Mouse (Mus musculus) midbrain, postnatal 0 days (tissue): ENCODE results near the gene Cdk14. TPM values are rescaled to one million over a fixed set of nuclear protein-coding genes. Genes with fewer than 3 reads are reported as not detected.
A peak's percentile ranks its signal among the peaks of the same experiment; 100 is the strongest.

Experiments used
- ATAC-seq: fragments of 200-750 bp; cut with Nextera tagmentation; 2 replicates; pipeline ENCODE4 v1.8.0; 2017; ENCODE audit warnings: moderate number of reproducible peaks, mild to moderate bottlenecking, moderate TSS enrichment, moderate library complexity; ENCODE audit not compliant: low FRiP score
- DNase-seq: peaks from one replicate; pipeline ENCODE4 v3.0.0-alpha.2; 2015; ENCODE audit warnings: low spot score
- H3K27ac ChIP-seq: fragments of 300-500 bp; sonication (generic); 2 replicates; pipeline ENCODE4 v1.5.1; 2014; ENCODE audit warnings: low read depth, mild to moderate bottlenecking, low read length, mixed read lengths
- H3K27me3 ChIP-seq: fragments of 300-500 bp; sonication (generic); 2 replicates; pipeline ENCODE4 v1.6.1; 2014; ENCODE audit warnings: low read length, control low read depth, mixed read lengths; ENCODE audit not compliant: insufficient read depth
- H3K36me3 ChIP-seq: fragments of 300-500 bp; sonication (generic); 2 replicates; pipeline ENCODE4 v1.6.1; 2014; ENCODE audit warnings: low read length, control low read depth, mixed read lengths; ENCODE audit not compliant: insufficient read depth
- H3K4me1 ChIP-seq: fragments of 300-500 bp; sonication (generic); 2 replicates; pipeline ENCODE4 v1.6.1; 2014; ENCODE audit warnings: mild to moderate bottlenecking, control low read depth, antibody characterized with exemption, low read length, mixed read lengths; ENCODE audit not compliant: insufficient read depth
- H3K4me2 ChIP-seq: fragments of 300-500 bp; sonication (generic); 2 replicates; pipeline ENCODE4 v1.6.1; 2014; ENCODE audit warnings: low read depth, mild to moderate bottlenecking, low read length, mixed read lengths; ENCODE audit not compliant: poor library complexity, severe bottlenecking
- H3K4me3 ChIP-seq: fragments of 300-500 bp; sonication (generic); 2 replicates; pipeline ENCODE4 v1.5.1; 2014; ENCODE audit warnings: low read depth, mild to moderate bottlenecking, low read length, moderate library complexity
- H3K9ac ChIP-seq: fragments of 300-500 bp; sonication (generic); replicated peaks from 2 replicates; pipeline ENCODE4 v1.6.1; 2014; ENCODE audit warnings: mild to moderate bottlenecking, low read length, moderate library complexity, mixed read lengths; ENCODE audit not compliant: poor library complexity, severe bottlenecking
- H3K9me3 ChIP-seq: fragments of 300-500 bp; sonication (generic); 2 replicates; pipeline ENCODE4 v1.6.1; 2016; ENCODE audit warnings: low read length, control low read depth
- CTCF ChIP-seq: IDR thresholded peaks from 2 replicates; pipeline ENCODE4 v1.5.1; 2016; ENCODE audit warnings: antibody characterized with exemption, mild to moderate bottlenecking
- WGBS: fragments of 180-500 bp; shearing (Covaris S2); extraction: QIAGEN DNeasy Blood & Tissue Kit; methylation state at CpG from one replicate; pipeline ENCODE4 v1.1.7; 2014; 5-methylcytosine and 5-hydroxymethylcytosine counted together
- polyA plus RNA-seq: library from polyadenylated mRNA; unstranded; fragments of >200 nt; fragmentation: Nextera tagmentation; extraction: Ambion mirVana; gene quantifications from 2 replicates; pipeline ENCODE4 v1.2.1, GENCODE M21; 2015
- total RNA-seq: library from RNA; depleted of rRNA; stranded (reverse); fragments of >200 nt; gene quantifications from 2 replicates; pipeline ENCODE4 v1.2.3, GENCODE M21; 2014

Gene Cdk14
- total and polyA plus RNA-seq, 2 experiments from 2014 or later, result 45.6 to 84.4 TPM

- TF ChIP-seq CTCF, result no peak
- Histone ChIP-seq H3K4me1 (peaks cover 6% of the 10 kb centered on the region; the same call in 1 of the 2 replicates), H3K36me3 (no peaks in the 10 kb centered on the region), H3K9me3 (no peaks in the 10 kb centered on the region), H3K4me2 (peak overlapping the region; percentile 76), H3K9ac (peak overlapping the region; percentile 90), H3K4me3 (peak overlapping the region; percentile 62), H3K27me3 (no peaks in the 10 kb centered on the region), H3K27ac (peak overlapping the region; percentile 75)
- peak; percentile 64 for DNase-seq
- WGBS, result under 1% methylated on average over 67 of the region's 128 CpGs
- ATAC-seq, result peak; percentile 91
These were observed 40.0 kb downstream of the Cdk14 start for GRCm38 (mm10) chr5:5379870-5380730.

GRCm38 (mm10) chr5:5379501-5379869 is 40.6 kb downstream of the Cdk14 start:
- under 1% methylated on average over 14 of the region's 14 CpGs for WGBS
- Histone ChIP-seq H3K36me3 (no peaks in the 10 kb centered on the region), H3K9ac (peak overlapping the region; percentile 90), H3K4me2 (peak overlapping the region; percentile 76), H3K27ac (peak overlapping the region; percentile 75), H3K27me3 (no peaks in the 10 kb centered on the region), H3K4me1 (peaks cover 6% of the 10 kb centered on the region; the same call in 1 of the 2 replicates), H3K9me3 (no peaks in the 10 kb centered on the region), H3K4me3 (peak overlapping the region; percentile 62)
- ATAC-seq (no peak), DNase-seq (peak; percentile 15)
- no peak for TF ChIP-seq CTCF

- Histone ChIP-seq H3K4me2 (no peak overlapping the region), H3K36me3 (no peaks in the 10 kb centered on the region), H3K4me3 (no peak overlapping the region), H3K27me3 (no peaks in the 10 kb centered on the region), H3K27ac (no peak overlapping the region), H3K4me1 (peaks cover 6% of the 10 kb centered on the region; the same call in 1 of the 2 replicates), H3K9ac (no peak overlapping the region), H3K9me3 (no peaks in the 10 kb centered on the region)
- DNase-seq (no peak), ATAC-seq (no peak)
- no peak for TF ChIP-seq CTCF
- 100% methylated on average over 1 of the region's 1 CpGs for WGBS
These were observed 45.7 kb downstream of the Cdk14 start for GRCm38 (mm10) chr5:5374393-5374792.

- no peak for ATAC-seq
- H3K9me3 ChIP-seq, result no peaks in the 10 kb centered on the region
- no peak overlapping the region for H3K4me3 ChIP-seq
- peaks cover 5% of the 10 kb centered on the region; the same call in 1 of the 2 replicates for H3K4me1 ChIP-seq
- H3K27ac ChIP-seq, result no peak overlapping the region
- no peak overlapping the region for H3K9ac ChIP-seq
- peak; percentile 3 for DNase-seq
- WGBS, result 34% methylated on average over 7 of the region's 7 CpGs
- no peaks in the 10 kb centered on the region for H3K27me3 ChIP-seq
- no peak for TF ChIP-seq CTCF
- no peaks in the 10 kb centered on the region for H3K36me3 ChIP-seq
- no peak overlapping the region for H3K4me2 ChIP-seq
These were observed 46.6 kb downstream of the Cdk14 start for GRCm38 (mm10) chr5:5373541-5373940.

- Histone ChIP-seq H3K36me3 (no peaks in the 10 kb centered on the region), H3K4me3 (no peak overlapping the region), H3K27me3 (no peaks in the 10 kb centered on the region), H3K4me2 (no peak overlapping the region), H3K4me1 (peaks cover 4% of the 10 kb centered on the region; the same call in 1 of the 2 replicates), H3K9me3 (no peaks in the 10 kb centered on the region), H3K27ac (no peak overlapping the region), H3K9ac (no peak overlapping the region)
- no peak for ATAC-seq
- TF ChIP-seq CTCF, result no peak
- DNase-seq, result peak; percentile 38
- 57% methylated on average over 5 of the region's 5 CpGs for WGBS
These were observed 47.2 kb downstream of the Cdk14 start for GRCm38 (mm10) chr5:5372936-5373335.

- TF ChIP-seq CTCF, result no peak
- 79% methylated on average over 3 of the region's 3 CpGs for WGBS
- peak; percentile 40 for DNase-seq
These were observed 47.8 kb downstream of the Cdk14 start for GRCm38 (mm10) chr5:5372354-5372753.

More at GRCm38 (mm10) chr5:5372354-5372753, 47.8 kb downstream of the Cdk14 start:
- H3K4me3 ChIP-seq, result no peak overlapping the region
- H3K27me3 ChIP-seq, result no peaks in the 10 kb centered on the region
- no peak overlapping the region for H3K9ac ChIP-seq
- peaks cover 1% of the 10 kb centered on the region; the same call in 1 of the 2 replicates for H3K4me1 ChIP-seq
- no peak overlapping the region for H3K27ac ChIP-seq
- H3K9me3 ChIP-seq, result no peaks in the 10 kb centered on the region
- H3K36me3 ChIP-seq, result no peaks in the 10 kb centered on the region
- no peak for ATAC-seq
- no peak overlapping the region for H3K4me2 ChIP-seq
